Mouse (Mus musculus) heart, embryonic 14.5 days (tissue): Measurements from ENCODE around the gene Tcf19. TPM values are rescaled to one million over a fixed set of nuclear protein-coding genes. Genes with fewer than 3 reads are reported as not detected.

Experiments used
- ATAC-seq: fragments of 200-750 bp; cut with Nextera tagmentation; 2 replicates; pipeline ENCODE4 v1.8.0; 2017; ENCODE audit warnings: low read depth, moderate TSS enrichment; ENCODE audit not compliant: insufficient number of reproducible peaks, insufficient read depth, low FRiP score
- H3K27ac ChIP-seq, 2 experiments: fragments of 200-500 bp in 1 of 2; fragments of 300-500 bp in 1 of 2; sonication (generic) in 1 of 2; replicated peaks in 1 of 2; 2 replicates each; pipeline ENCODE4 v1.5.1; 2012 to 2014; ENCODE audit warnings: low read depth in 2 of 2, low read length in 2 of 2, control low read depth in 1 of 2, mild to moderate bottlenecking in 1 of 2, mixed read lengths in 1 of 2; ENCODE audit not compliant: control insufficient read depth in 1 of 2, insufficient read depth in 1 of 2
- H3K27me3 ChIP-seq: fragments of 300-500 bp; sonication (generic); 2 replicates; pipeline ENCODE4 v1.6.1; 2014; ENCODE audit warnings: mild to moderate bottlenecking, low read length, control low read depth; ENCODE audit not compliant: control insufficient read depth, insufficient read depth
- H3K36me3 ChIP-seq: fragments of 300-500 bp; sonication (generic); 2 replicates; pipeline ENCODE4 v1.6.1; 2014; ENCODE audit warnings: mild to moderate bottlenecking, control low read depth, low read length, mixed read lengths; ENCODE audit not compliant: control insufficient read depth, insufficient read depth
- H3K4me1 ChIP-seq, 2 experiments: fragments of 200-500 bp in 1 of 2; fragments of 300-500 bp in 1 of 2; sonication (generic) in 1 of 2; 2 replicates each; pipeline ENCODE4 v1.6.1; 2012 to 2014; ENCODE audit warnings: low read length in 2 of 2, control low read depth in 1 of 2, mixed read lengths in 1 of 2; ENCODE audit not compliant: control insufficient read depth in 2 of 2, insufficient read depth in 2 of 2
- H3K4me2 ChIP-seq: fragments of 300-500 bp; sonication (generic); 2 replicates; pipeline ENCODE4 v1.6.1; 2014; ENCODE audit warnings: mild to moderate bottlenecking, low read length
- H3K4me3 ChIP-seq, 2 experiments: fragments of 200-500 bp in 1 of 2; fragments of 300-500 bp in 1 of 2; sonication (generic) in 1 of 2; 2 replicates each; pipeline ENCODE4 v1.5.1; 2012 to 2014; ENCODE audit warnings: low read length in 2 of 2, mild to moderate bottlenecking in 2 of 2, control low read depth in 1 of 2, low read depth in 1 of 2, moderate library complexity in 1 of 2; ENCODE audit not compliant: control insufficient read depth in 1 of 2, insufficient read depth in 1 of 2
- H3K9ac ChIP-seq: fragments of 300-500 bp; sonication (generic); 2 replicates; pipeline ENCODE4 v1.6.1; 2014; ENCODE audit warnings: mild to moderate bottlenecking, low read length
- H3K9me3 ChIP-seq: fragments of 300-500 bp; sonication (generic); 2 replicates; pipeline ENCODE4 v1.6.1; 2016; ENCODE audit warnings: low read length, control low read depth; ENCODE audit not compliant: control insufficient read depth
- WGBS: fragments of 180-500 bp; shearing (Covaris S2); extraction: QIAGEN DNeasy Blood & Tissue Kit; methylation state at CpG from one replicate; pipeline ENCODE4 v1.1.7; 2014; 5-methylcytosine and 5-hydroxymethylcytosine counted together
- polyA plus RNA-seq: library from polyadenylated mRNA; unstranded; fragments of >200 nt; fragmentation: Nextera tagmentation; extraction: Ambion mirVana; gene quantifications from 2 replicates; pipeline ENCODE4 v1.2.1, GENCODE M21; 2014

Tcf19 gene
- polyA plus RNA-seq, 1 experiment from 2014 or later = 55.9 TPM

DNA sequence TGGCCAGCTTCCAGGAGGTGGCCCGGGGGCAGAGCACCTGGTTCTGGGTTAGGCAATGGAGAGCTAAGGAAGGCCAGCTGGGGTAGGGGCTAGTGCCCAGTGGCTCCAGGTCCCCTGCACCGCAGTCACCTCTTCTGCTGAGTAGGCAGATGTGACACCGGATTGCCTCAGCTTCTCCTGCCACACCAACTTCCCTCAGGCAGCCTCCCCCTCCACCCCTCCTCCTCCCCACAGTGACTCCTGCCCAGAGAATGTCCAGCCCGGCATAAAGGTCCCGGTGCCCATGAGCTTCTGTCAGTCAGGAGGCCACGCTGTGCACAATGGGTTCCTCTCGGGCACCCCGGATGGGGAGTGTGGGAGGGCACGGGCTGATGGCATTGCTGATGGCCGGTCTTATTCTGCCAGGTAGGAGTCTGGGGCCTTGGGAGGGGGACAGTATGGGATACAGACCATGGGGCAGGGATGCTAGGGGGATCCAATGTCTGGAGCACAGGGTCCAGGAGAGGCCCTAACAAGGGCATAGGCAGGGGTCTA lies 35.3 kb upstream of the Tcf19 start, which contains the start of gene Cdsn:
Gene Cdsn (plus strand): TSS at position 248 of the 534 bp plus-strand sequence.
- WGBS = 75% methylated on average over 10 of the region's 10 CpGs
- peaks cover 28 to 36% of the 10 kb centered on the region in 2 experiments for H3K4me1 ChIP-seq
- H3K27ac ChIP-seq = peak within 1 kb of the TSS; percentile 97 to 100
- H3K9me3 ChIP-seq = no peaks in the 10 kb centered on the region; the same call in 1 of the 2 replicates
- peak within 1 kb of the TSS; percentile 44; the same call in 1 of the 2 replicates for H3K9ac ChIP-seq
- H3K4me3 ChIP-seq = no peak within 1 kb of the TSS
- H3K36me3 ChIP-seq = no peaks in the 10 kb centered on the region
- no peak for ATAC-seq
- H3K27me3 ChIP-seq = no peaks in the 10 kb centered on the region
- H3K4me2 ChIP-seq = no peak within 1 kb of the TSS

- Histone ChIP-seq H3K9ac (no peak overlapping the region), H3K27ac (peak overlapping the region; percentile 97 to 100)
- no peak for ATAC-seq
These were observed 34.2 kb upstream of the Tcf19 start for GRCm38 (mm10) chr17:35550871-35551270.

DNA sequence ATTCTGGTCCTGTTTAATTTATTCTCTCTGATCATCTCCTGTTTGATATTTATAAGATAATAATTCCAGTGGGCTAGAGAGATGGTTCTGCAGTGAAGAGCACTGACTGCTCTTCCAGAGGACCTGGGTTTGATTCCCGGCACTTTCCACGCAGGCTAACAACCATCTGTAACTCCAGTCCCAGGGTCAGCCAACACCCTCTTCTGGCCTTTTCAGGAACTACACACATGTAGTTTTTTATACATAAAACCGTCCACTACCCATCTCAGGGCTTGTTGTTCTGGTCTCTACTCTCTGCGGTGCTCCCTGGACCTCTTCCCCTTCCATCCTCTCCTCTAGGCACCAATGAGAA lies 33.5 kb upstream of the Tcf19 start:
- Histone ChIP-seq H3K4me3 (peak overlapping the region in 1 of 2 experiments; percentile 23; a peak in 2 of 4 replicates), H3K4me2 (peak overlapping the region; percentile 66), H3K4me1 (peaks cover 26 to 36% of the 10 kb centered on the region in 2 experiments), H3K27ac (peak overlapping the region; percentile 97 to 100), H3K27me3 (no peaks in the 10 kb centered on the region), H3K9me3 (no peaks in the 10 kb centered on the region), H3K9ac (peak overlapping the region; percentile 69), H3K36me3 (no peaks in the 10 kb centered on the region)
- ATAC-seq = no peak
- WGBS = 94% methylated on average over 4 of the region's 4 CpGs

More at GRCm38 (mm10) chr17:35550871-35551270, 34.2 kb upstream of the Tcf19 start:
- no peaks in the 10 kb centered on the region for H3K27me3 ChIP-seq
- no peaks in the 10 kb centered on the region for H3K36me3 ChIP-seq
- H3K4me1 ChIP-seq = peaks cover 26 to 36% of the 10 kb centered on the region in 2 experiments
- H3K9me3 ChIP-seq = no peaks in the 10 kb centered on the region; the same call in 1 of the 2 replicates
- no peak overlapping the region for H3K4me2 ChIP-seq
- no peak overlapping the region for H3K4me3 ChIP-seq
- WGBS = 46% methylated on average over 8 of the region's 8 CpGs

DNA sequence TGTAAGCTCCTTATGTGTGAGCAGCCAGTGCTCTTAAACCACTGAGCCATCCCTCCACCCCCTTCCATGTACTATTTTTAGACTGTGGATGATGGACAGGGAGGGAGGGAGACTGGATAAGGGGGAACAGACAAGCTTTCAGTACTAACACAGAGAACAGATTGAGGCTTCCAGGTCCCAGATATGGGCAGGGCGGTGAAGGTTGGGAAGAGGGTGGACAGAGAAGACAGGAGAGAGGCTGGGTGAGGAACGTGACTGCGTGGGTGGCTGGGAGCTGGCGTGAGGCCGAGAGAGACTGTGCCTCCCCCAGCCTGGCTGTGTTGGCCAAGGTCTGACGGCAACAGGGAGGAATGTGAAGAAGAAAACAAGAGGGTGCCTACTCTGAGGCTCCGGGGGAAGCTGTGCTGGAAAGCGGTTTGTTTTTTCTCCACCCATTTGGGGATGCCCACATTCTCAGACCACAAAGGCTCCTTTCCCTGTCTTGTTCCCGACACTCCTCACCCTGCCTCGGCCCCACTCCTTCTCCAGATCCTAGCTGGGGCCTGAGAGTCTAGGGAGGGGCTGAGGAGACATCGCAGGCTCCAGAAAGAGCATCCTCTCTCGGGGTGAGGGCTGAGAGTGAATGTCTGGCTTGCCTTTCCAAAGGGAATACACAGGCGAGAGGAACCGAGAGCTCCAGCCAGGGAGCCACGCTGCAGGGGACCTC lies 33.0 kb upstream of the Tcf19 start:
- peak overlapping the region; percentile 3 to 23 for H3K4me3 ChIP-seq
- H3K4me2 ChIP-seq = peak overlapping the region; percentile 66
- H3K9ac ChIP-seq = peak overlapping the region; percentile 69
- no peaks in the 10 kb centered on the region for H3K27me3 ChIP-seq
- WGBS = 9% methylated on average over 15 of the region's 15 CpGs
- peak overlapping the region; percentile 97 to 100 for H3K27ac ChIP-seq
- peak; percentile 91 for ATAC-seq
- H3K4me1 ChIP-seq = peaks cover 26 to 36% of the 10 kb centered on the region in 2 experiments
- no peaks in the 10 kb centered on the region for H3K36me3 ChIP-seq
- H3K9me3 ChIP-seq = no peaks in the 10 kb centered on the region

DNA sequence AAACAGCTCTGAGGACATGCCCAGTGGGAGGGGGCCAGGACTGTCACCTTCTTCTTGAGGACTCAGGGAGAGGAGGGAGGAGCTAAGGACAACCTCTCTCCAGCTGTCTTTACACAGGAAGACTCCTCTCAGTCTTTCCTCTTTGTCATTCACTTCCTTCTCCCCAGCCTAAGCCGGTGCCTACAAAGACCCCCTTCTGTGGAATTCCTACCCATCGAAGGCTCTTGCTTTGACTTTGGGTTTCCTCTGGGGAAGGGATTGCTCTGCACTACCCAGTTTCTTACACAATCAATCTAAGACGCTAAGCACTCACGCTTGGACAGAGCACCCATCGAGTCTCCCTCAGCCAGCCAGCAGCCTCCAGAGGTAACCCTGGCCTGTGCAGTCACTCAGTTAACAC lies 32.0 kb upstream of the Tcf19 start:
- Histone ChIP-seq H3K27me3 (no peaks in the 10 kb centered on the region), H3K4me3 (no peak overlapping the region), H3K9me3 (no peaks in the 10 kb centered on the region), H3K9ac (peak overlapping the region; percentile 38; the same call in 1 of the 2 replicates), H3K4me1 (peaks cover 29 to 39% of the 10 kb centered on the region in 2 experiments), H3K27ac (peak overlapping the region; percentile 97 to 100), H3K4me2 (0 out of 2 replicates have a peak overlapping the region, but pooled peaks have one; percentile 13), H3K36me3 (no peaks in the 10 kb centered on the region)
- 35% methylated on average over 5 of the region's 5 CpGs for WGBS
- no peak for ATAC-seq

DNA sequence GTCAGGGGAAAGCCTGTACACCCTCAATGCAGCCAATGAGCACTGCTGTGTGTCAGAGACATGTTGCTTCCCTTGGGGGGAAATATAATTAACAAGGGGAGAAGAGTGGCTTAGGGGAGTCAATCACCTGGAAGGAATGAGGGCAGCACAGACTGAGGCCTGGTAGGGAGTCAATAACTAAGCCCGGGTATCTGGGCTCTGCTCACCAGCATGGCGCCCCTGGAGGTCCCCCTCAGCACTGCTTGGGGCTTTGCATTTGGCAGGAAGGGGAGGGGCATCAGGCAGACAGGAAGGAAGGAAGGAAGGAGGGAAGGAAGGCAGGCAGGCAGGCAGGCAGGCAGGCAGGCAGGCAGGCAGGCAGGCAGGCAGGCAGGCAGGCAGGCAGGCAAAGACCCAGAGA lies 30.8 kb upstream of the Tcf19 start:
- ATAC-seq = no peak
- Histone ChIP-seq H3K4me2 (no peak overlapping the region), H3K36me3 (no peaks in the 10 kb centered on the region), H3K9ac (no peak overlapping the region), H3K27ac (no peak overlapping the region), H3K27me3 (no peaks in the 10 kb centered on the region), H3K4me3 (no peak overlapping the region), H3K9me3 (no peaks in the 10 kb centered on the region), H3K4me1 (peaks cover 34 to 47% of the 10 kb centered on the region in 2 experiments)
- 77% methylated on average over 2 of the region's 2 CpGs for WGBS

- WGBS = 30% methylated on average over 6 of the region's 6 CpGs
- H3K27me3 ChIP-seq = no peaks in the 10 kb centered on the region; the same call in 1 of the 2 replicates
- no peak overlapping the region for H3K4me3 ChIP-seq
- no peak overlapping the region for H3K4me2 ChIP-seq
- ATAC-seq = no peak
- no peaks in the 10 kb centered on the region for H3K36me3 ChIP-seq
- peaks cover 19 to 22% of the 10 kb centered on the region in 2 experiments for H3K4me1 ChIP-seq
- no peak overlapping the region for H3K9ac ChIP-seq
- H3K27ac ChIP-seq = no peak overlapping the region
- no peaks in the 10 kb centered on the region for H3K9me3 ChIP-seq
These were observed 28.1 kb upstream of the Tcf19 start for GRCm38 (mm10) chr17:35544680-35545079.
